Mouse (Mus musculus) frontal cortex, postnatal 14 days (tissue): Measurements from ENCODE around the gene Slk.

Source experiments
- DNase-seq, 2 experiments: peaks; one replicate each; pipeline ENCODE4 v3.0.0; 2022; ENCODE audit warnings: low spot score in 2 of 2

Slk gene

DNA sequence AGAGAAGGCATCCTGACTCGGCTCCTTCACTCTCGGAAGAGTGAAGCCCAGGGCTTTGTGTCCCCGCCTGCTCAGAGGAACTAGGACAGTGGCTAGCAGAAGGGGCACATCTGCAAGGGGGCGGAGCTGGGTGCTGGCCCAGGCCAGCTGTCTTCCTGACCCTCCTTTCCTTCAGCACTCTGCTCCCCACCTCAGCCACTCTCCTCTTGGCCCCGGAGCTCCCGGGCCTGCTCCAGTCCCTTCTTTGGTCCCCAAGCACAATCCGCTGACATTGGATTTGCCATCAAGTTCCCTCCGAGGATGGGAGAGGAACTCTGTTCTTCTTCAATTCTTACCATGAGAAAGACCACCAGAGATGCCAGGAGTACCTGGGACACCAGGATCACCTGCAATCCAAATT is 72.8 kb downstream of the Slk start:
- DNase-seq = no peak

DNA sequence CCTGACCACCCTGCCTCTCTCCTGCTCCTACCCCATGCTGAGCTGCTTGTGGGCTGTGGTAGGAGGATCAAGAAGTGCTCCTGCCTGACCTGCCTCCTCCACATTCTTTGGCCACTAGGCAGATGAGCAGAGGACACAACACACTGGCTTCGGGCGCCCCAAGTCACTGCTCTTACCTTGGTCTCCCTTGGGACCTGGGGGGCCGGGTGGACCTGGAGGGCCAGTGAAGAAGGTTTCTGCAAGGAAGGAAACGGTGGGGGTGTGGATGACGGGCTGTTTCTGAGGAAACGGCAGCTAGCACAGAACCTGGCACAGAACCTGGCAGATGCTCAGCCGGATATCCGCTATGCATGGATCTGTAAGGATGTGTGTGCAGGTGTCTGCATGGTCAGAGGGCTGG is 73.7 kb downstream of the Slk start:
- no peak for DNase-seq

DNA sequence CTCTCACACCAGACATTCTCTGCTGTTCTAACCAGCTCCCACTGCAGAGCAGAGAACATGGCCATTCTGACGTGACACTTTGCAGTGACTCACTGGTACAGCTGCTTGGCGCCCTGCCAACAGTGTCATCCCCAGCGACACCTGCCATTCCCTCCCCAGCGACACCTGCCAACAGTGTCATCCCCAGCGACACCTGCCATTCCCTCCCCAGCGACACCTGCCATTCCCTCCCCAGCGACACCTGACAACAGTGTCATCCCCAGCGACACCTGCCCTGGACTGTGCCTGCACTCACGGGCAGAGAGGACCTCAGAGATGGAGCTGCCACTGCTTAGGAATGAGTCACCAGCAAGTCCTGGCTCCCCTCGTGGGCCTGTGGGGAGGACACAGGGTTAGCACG is 75.4 kb downstream of the Slk start:
- DNase-seq = no peak

DNA sequence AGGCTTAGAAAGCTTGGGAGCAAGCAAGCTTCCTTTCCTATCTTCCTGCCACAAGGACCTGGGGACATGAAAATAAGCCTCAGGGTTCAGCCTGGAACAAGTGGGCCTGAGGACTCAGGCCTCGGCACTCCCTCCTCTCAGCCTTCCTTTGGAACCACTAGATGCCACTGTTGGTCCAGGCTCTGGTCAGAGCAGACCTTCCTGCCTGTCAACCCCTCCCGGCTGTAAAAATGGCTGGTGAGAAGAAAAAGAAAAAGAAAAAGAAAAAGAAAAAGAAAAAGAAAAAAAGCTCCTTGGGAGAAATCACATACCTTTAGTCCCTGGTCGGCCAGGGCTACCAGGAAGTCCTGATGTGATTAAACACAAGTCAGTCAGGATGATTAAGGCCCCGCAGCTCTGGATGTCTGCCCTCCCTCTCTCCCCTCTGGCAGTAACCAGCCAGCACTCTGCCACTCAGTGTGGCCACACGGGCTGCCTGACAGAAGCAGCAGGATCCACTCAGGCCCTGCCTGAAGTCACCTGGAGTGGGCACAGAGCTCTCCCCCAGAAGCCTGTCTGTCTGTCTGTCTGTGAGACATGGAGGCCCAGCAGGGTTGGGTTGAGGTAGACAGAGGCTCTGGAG is 79.5 kb downstream of the Slk start:
- peak in 1 of 2 experiments; percentile 31 for DNase-seq

- DNase-seq = no peak
Observed at GRCm38 (mm10) chr19:47659765-47660408, 80.4 kb downstream of the Slk start.

DNA sequence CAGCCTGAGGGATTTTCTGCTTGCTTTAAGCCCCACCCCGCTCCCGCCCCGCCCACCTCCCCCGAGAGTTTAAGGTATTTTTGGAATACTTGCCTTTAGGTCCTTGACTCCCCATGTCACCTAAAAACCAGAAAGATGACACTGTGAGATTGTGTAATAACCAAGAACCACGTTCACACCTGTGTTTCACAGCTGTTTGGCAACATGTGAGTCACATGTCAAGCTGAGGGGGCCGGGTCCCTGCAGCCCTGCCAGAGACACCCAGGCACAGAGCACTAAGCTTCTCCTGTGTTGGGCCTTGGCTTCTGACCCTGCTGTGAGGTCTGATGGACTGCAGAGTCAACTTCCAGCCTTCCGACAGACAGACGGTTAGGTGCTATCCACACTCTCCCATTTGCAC is 88.1 kb downstream of the Slk start:
- DNase-seq = no peak

DNA sequence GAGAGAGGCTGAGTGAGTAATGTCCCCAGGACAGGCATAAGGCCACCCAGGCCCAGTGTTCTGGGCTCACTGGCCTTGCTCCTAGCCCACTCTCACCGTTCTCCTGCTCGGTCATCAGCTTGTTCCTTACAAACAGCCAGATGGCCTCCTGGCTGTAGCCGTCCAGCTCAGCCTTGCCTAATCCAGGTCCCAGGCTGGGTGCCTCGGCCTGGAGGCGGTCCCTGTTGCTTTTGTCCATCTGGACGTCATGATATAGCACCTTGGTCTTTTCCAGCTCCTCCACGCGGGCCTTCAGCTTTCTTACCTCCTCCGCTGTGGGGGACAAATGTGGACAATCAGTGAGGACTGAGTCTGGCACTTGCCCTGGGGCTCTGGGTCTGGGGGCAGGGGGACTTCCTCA is 88.9 kb downstream of the Slk start:
- no peak for DNase-seq

GRCm38 (mm10) chr19:47674419-47674818 is 94.9 kb downstream of the Slk start:
- DNase-seq = no peak

GRCm38 (mm10) chr19:47678675-47679074 is 99.2 kb downstream of the Slk start:
- peak; percentile 19 to 25 for DNase-seq

- DNase-seq = no peak
Observed at GRCm38 (mm10) chr19:47689592-47689991, 110.1 kb downstream of the Slk start.

DNA sequence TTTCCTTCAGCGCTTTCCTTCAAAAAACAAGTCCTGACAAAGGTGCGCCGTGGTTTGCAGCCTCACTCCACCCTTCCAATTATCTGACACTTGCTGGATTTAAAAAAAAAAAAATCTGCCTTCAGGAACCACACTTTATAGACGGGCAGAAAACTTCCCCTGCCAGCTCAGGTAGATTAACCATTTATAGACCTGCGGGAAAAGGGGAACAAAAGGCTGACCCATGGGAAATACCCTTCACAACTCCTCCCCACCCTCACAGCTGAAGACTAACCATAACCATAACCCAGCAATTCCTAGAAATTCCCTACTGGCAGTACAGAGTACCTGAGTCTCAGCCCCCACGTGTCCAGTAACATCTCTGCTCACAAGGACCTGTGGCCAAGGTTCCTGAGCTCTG is 112.5 kb downstream of the Slk start, which contains the start of gene Col17a1:
Gene Col17a1 (minus strand): TSS at position 101 of the 400 bp plus-strand sequence.
- no peak for DNase-seq
